Mouse (Mus musculus) mouse embryonic stem cell (cell line): ENCODE measurements around the gene Slc25a18.

Experiments
- in situ Hi-C, 2 experiments: fragments of 300-500 bp; cut with MboI; formaldehyde crosslinking; loops; 1 replicate in 1 of 2; 3 replicates in 1 of 2; pipeline ENCODE4 v1.14.3; 2019 to 2020; ENCODE audit warnings: low sequenced_read_pairs in 2 of 2, low pct_unique_long_range_greater_than_20kb in 1 of 2, mixed read lengths in 1 of 2; ENCODE audit not compliant: unreplicated experiment in 1 of 2

The Slc25a18 gene

GRCm38 (mm10) chr6:120773149-120773628, at the start of gene Slc25a18:
Gene Slc25a18 (plus strand): TSS chr6:120773578.
- in situ Hi-C loops: no loop called here

- in situ Hi-C loops: no loop called here
These were observed 47.4 kb upstream of the Slc25a18 start for GRCm38 (mm10) chr6:120725986-120726385.

GRCm38 (mm10) chr6:120736011-120736410, 37.4 kb upstream of the Slc25a18 start:
- in situ Hi-C loops: no loop called here

GRCm38 (mm10) chr6:120736566-120736965, 36.8 kb upstream of the Slc25a18 start:
- in situ Hi-C loops: no loop called here

GRCm38 (mm10) chr6:120743130-120743529, 30.2 kb upstream of the Slc25a18 start:
- in situ Hi-C loops: no loop called here

- in situ Hi-C loops: no loop called here
These were observed 29.1 kb upstream of the Slc25a18 start for GRCm38 (mm10) chr6:120744266-120744665.

GRCm38 (mm10) chr6:120746416-120746815, 27.0 kb upstream of the Slc25a18 start:
- in situ Hi-C loops: no loop called here

GRCm38 (mm10) chr6:120761151-120761550, 12.2 kb upstream of the Slc25a18 start:
- in situ Hi-C loops: no loop called here

- in situ Hi-C loops: no loop called here
These were observed 3.4 kb upstream of the Slc25a18 start for GRCm38 (mm10) chr6:120769972-120770371.

- in situ Hi-C loops: no loop called here
These were observed 2.0 kb upstream of the Slc25a18 start for GRCm38 (mm10) chr6:120771366-120771765.

GRCm38 (mm10) chr6:120772025-120772424, 1.4 kb upstream of the Slc25a18 start:
- in situ Hi-C loops: no loop called here

GRCm38 (mm10) chr6:120773763-120774162, 385 bp downstream of the Slc25a18 start:
- in situ Hi-C loops: no loop called here

GRCm38 (mm10) chr6:120776286-120776685, 2.9 kb downstream of the Slc25a18 start:
- in situ Hi-C loops: no loop called here

- in situ Hi-C loops: no loop called here
These were observed 4.2 kb downstream of the Slc25a18 start for GRCm38 (mm10) chr6:120777533-120777932.

GRCm38 (mm10) chr6:120778226-120778625, 4.8 kb downstream of the Slc25a18 start:
- in situ Hi-C loops: no loop called here

- in situ Hi-C loops: no loop called here
These were observed 9.6 kb downstream of the Slc25a18 start for GRCm38 (mm10) chr6:120782948-120783347.

GRCm38 (mm10) chr6:120784351-120784750, 11.0 kb downstream of the Slc25a18 start:
- in situ Hi-C loops: no loop called here

GRCm38 (mm10) chr6:120788068-120788607, 14.8 kb downstream of the Slc25a18 start:
- in situ Hi-C loops: no loop called here

- in situ Hi-C loops: no loop called here
These were observed 15.5 kb downstream of the Slc25a18 start for GRCm38 (mm10) chr6:120788904-120789303.

GRCm38 (mm10) chr6:120790153-120790552, 16.8 kb downstream of the Slc25a18 start:
- in situ Hi-C loops: no loop called here

GRCm38 (mm10) chr6:120790717-120791116, 17.3 kb downstream of the Slc25a18 start:
- in situ Hi-C loops: no loop called here
